8 mouse cellular contexts compared by ENCODE assay signal in the genomic region with DNA sequence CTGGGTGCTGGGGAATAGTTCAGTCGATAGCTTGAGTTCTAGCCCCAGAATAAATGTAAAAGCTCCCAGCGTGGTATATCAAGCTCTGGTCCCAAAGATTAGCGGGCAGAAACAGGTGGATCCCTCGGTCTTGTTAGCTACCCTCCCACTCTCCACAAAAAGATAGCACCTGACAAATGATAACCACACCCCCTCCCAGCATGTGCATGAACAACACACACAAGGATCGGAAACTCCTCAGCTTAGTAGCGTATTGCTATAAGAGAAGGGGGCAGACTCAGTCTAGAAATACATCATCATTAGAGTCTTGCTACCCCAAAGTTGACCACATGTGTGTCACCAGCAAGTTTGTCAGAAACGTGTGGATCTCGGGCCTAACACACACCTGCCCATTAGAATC. TPM values are rescaled to one million over a fixed set of nuclear protein-coding genes. Genes with fewer than 3 reads are reported as not detected.
A peak's percentile ranks its signal among the peaks of the same experiment; 100 is the strongest.
DNase-seq lines count a peak whose midpoint lies in the region; ATAC-seq and TF ChIP-seq lines count a peak whose summit lies in the region.

TSS of gene Gkap1 (minus strand) at position 101 of the 400 bp plus-strand sequence.

- peak within 1 kb of the TSS; percentile 82 for H3K27ac ChIP-seq in neural tube, embryonic 11.5 days (ENCODE audit: low read depth, low read length)
- peak within 1 kb of the TSS; percentile 82 for H3K27ac ChIP-seq in embryonic facial prominence, embryonic 15.5 days (replicated peaks)
- H3K27ac ChIP-seq in limb, embryonic 14.5 days (replicated peaks; ENCODE audit: low read depth, low read length), result peak within 1 kb of the TSS; percentile 87
- peak within 1 kb of the TSS; percentile 82 for H3K27ac ChIP-seq in stomach, postnatal 0 days (replicated peaks)

- H3K9me3 ChIP-seq in neural tube, embryonic 11.5 days (ENCODE audit: control insufficient read depth, low read length), result no peaks in the 10 kb centered on the region
- H3K9me3 ChIP-seq in embryonic facial prominence, embryonic 15.5 days (replicated peaks), result no peaks in the 10 kb centered on the region
- no peaks in the 10 kb centered on the region for H3K9me3 ChIP-seq in limb, embryonic 14.5 days (ENCODE audit: control insufficient read depth, low read length)
- no peaks in the 10 kb centered on the region for H3K9me3 ChIP-seq in stomach, postnatal 0 days (ENCODE audit: control insufficient read depth, low read length)

- peaks cover 4% of the 10 kb centered on the region; the same call in 1 of the 2 replicates for H3K4me1 ChIP-seq in neural tube, embryonic 11.5 days (ENCODE audit: control insufficient read depth, insufficient read depth, low read length)
- H3K4me1 ChIP-seq in embryonic facial prominence, embryonic 15.5 days, result peaks cover 18% of the 10 kb centered on the region
- 0 out of 2 replicates have a peak, but pooled peaks cover 3% of the 10 kb centered on the region for H3K4me1 ChIP-seq in limb, embryonic 14.5 days (ENCODE audit: control insufficient read depth, insufficient read depth, low read length)
- no peaks in the 10 kb centered on the region for H3K4me1 ChIP-seq in stomach, postnatal 0 days (replicated peaks; ENCODE audit: control insufficient read depth, insufficient read depth)

- no peak for ATAC-seq in neural tube, embryonic 11.5 days (ENCODE audit: insufficient read depth, low FRiP score, low TSS enrichment)
- ATAC-seq in embryonic facial prominence, embryonic 15.5 days (ENCODE audit: insufficient number of reproducible peaks, low FRiP score, low TSS enrichment, low read depth), result no peak
- ATAC-seq in limb, embryonic 14.5 days (ENCODE audit: low FRiP score, low read depth), result no peak
- no peak for ATAC-seq in stomach, postnatal 0 days (ENCODE audit: low FRiP score, low TSS enrichment)

- no peaks in the 10 kb centered on the region for H3K36me3 ChIP-seq in neural tube, embryonic 11.5 days (ENCODE audit: control insufficient read depth, insufficient read depth, low read length)
- H3K36me3 ChIP-seq in embryonic facial prominence, embryonic 15.5 days, result no peaks in the 10 kb centered on the region
- H3K36me3 ChIP-seq in limb, embryonic 14.5 days (ENCODE audit: control insufficient read depth, insufficient read depth, low read length), result no peaks in the 10 kb centered on the region
- H3K36me3 ChIP-seq in stomach, postnatal 0 days (ENCODE audit: control insufficient read depth, insufficient read depth, low read length), result no peaks in the 10 kb centered on the region

- TF ChIP-seq EP300 in stomach, postnatal 0 days (optimal IDR thresholded peaks at IDR 0.05), result no peak

- peak within 1 kb of the TSS; percentile 88 for H3K9ac ChIP-seq in neural tube, embryonic 11.5 days (ENCODE audit: low read length)
- peak within 1 kb of the TSS; percentile 55 for H3K9ac ChIP-seq in embryonic facial prominence, embryonic 15.5 days
- H3K9ac ChIP-seq in limb, embryonic 14.5 days (ENCODE audit: low read depth, low read length, severe bottlenecking), result peak within 1 kb of the TSS; percentile 85
- H3K9ac ChIP-seq in stomach, postnatal 0 days (ENCODE audit: low read length), result peak within 1 kb of the TSS; percentile 76

- peak within 1 kb of the TSS; percentile 88 for H3K4me3 ChIP-seq in neural tube, embryonic 11.5 days (ENCODE audit: low read depth, low read length)
- peak within 1 kb of the TSS; percentile 86 for H3K4me3 ChIP-seq in embryonic facial prominence, embryonic 15.5 days (replicated peaks)
- H3K4me3 ChIP-seq in limb, embryonic 14.5 days (replicated peaks; ENCODE audit: low read length), result peak within 1 kb of the TSS; percentile 80
- H3K4me3 ChIP-seq in stomach, postnatal 0 days (ENCODE audit: low read depth, low read length), result peak within 1 kb of the TSS; percentile 77

- peak within 1 kb of the TSS; percentile 74 for H3K4me2 ChIP-seq in neural tube, embryonic 11.5 days (ENCODE audit: low read depth)
- H3K4me2 ChIP-seq in embryonic facial prominence, embryonic 15.5 days (replicated peaks), result peak within 1 kb of the TSS; percentile 72
- peak within 1 kb of the TSS; percentile 77 for H3K4me2 ChIP-seq in limb, embryonic 14.5 days (replicated peaks; ENCODE audit: low read depth, low read length, severe bottlenecking)
- peak within 1 kb of the TSS; percentile 81 for H3K4me2 ChIP-seq in stomach, postnatal 0 days (replicated peaks; ENCODE audit: low read depth)

- 78% methylated on average over 8 of the region's 8 CpGs for WGBS in neural tube, embryonic 11.5 days
- WGBS in embryonic facial prominence, embryonic 15.5 days, result 74% methylated on average over 8 of the region's 8 CpGs
- 72% methylated on average over 8 of the region's 8 CpGs for WGBS in limb, embryonic 14.5 days
- 79% methylated on average over 8 of the region's 8 CpGs for WGBS in stomach, postnatal 0 days

- no peak for DNase-seq in neural tube, embryonic 11.5 days (ENCODE audit: low spot score)
- no peak for DNase-seq in neural tube, embryonic 10.5 days (ENCODE audit: extremely low spot score, low spot score)
- no peak for DNase-seq in heart, postnatal 25 days (ENCODE audit: low spot score)
- no peak for DNase-seq in limb, embryonic 14.5 days (ENCODE audit: low spot score)
- DNase-seq in stomach, postnatal 0 days (ENCODE audit: low spot score), result no peak
- DNase-seq in urinary bladder, postnatal 4 days (ENCODE audit: low spot score in 2 of 2), result no peak
- DNase-seq in thymus, postnatal 14 days, result no peak

- H3K27me3 ChIP-seq in neural tube, embryonic 11.5 days (ENCODE audit: control insufficient read depth, insufficient read depth, low read length), result no peaks in the 10 kb centered on the region
- no peaks in the 10 kb centered on the region for H3K27me3 ChIP-seq in embryonic facial prominence, embryonic 15.5 days
- H3K27me3 ChIP-seq in limb, embryonic 14.5 days (ENCODE audit: control insufficient read depth, insufficient read depth, low read length), result no peaks in the 10 kb centered on the region
- H3K27me3 ChIP-seq in stomach, postnatal 0 days (ENCODE audit: control insufficient read depth, insufficient read depth, low read length), result no peaks in the 10 kb centered on the region

- no peak for TF ChIP-seq CTCF in stomach, postnatal 0 days (IDR thresholded peaks at IDR 0.05; ENCODE audit: low read depth)

- intact Hi-C loops in heart, postnatal 25 days (cut with DNase I), result no loop called here

- no peak for TF ChIP-seq POLR2A in limb, embryonic 14.5 days (IDR thresholded peaks at IDR 0.05; ENCODE audit: borderline replicate concordance, extremely low read depth, insufficient read depth, insufficient read length)

RNA-seq across cellular contexts. Expression of gene Gkap1, which starts in this region (rescaled TPM):
- 40.4 and 44.9 TPM in 2 replicates for polyA plus RNA-seq in neural tube, embryonic 11.5 days (2014; fragmentation: Nextera tagmentation; extraction: Ambion mirVana)
- polyA plus RNA-seq in embryonic facial prominence, embryonic 15.5 days (2015; fragmentation: Nextera tagmentation; extraction: Ambion mirVana), result 23.1 and 26.8 TPM in 2 replicates
- total RNA-seq in heart, postnatal 25 days (2021), result 10 to 100 TPM; 20.7 to 21.9 TPM
- 18.8 and 27.3 TPM in 2 replicates for polyA plus RNA-seq in limb, embryonic 14.5 days (2012; rRNA removed)
- polyA plus RNA-seq in limb, embryonic 14.5 days (2014; fragmentation: Nextera tagmentation; extraction: Ambion mirVana), result 30.9 and 33.5 TPM in 2 replicates
- 14.0 and 14.8 TPM in 2 replicates for polyA plus RNA-seq in stomach, postnatal 0 days (2015; fragmentation: Nextera tagmentation; extraction: Ambion mirVana)
